Mouse (Mus musculus) E14TG2a.4 (cell line): Measurements from ENCODE around the gene Plekha7.

Source experiments
- H3K27me3 ChIP-seq: 2 replicates; pipeline ENCODE4 v1.6.1; 2014; ENCODE audit warnings: low read length, control low read depth; ENCODE audit not compliant: insufficient read depth
- H3K36me3 ChIP-seq: 2 replicates; pipeline ENCODE4 v1.6.1; 2014; ENCODE audit warnings: low read length, control low read depth; ENCODE audit not compliant: insufficient read depth
- H3K4me1 ChIP-seq: replicated peaks from 2 replicates; pipeline ENCODE4 v1.6.1; 2014; ENCODE audit warnings: low read depth, low read length, control low read depth
- H3K4me3 ChIP-seq: replicated peaks from 2 replicates; pipeline ENCODE4 v1.5.1; 2014; ENCODE audit warnings: mild to moderate bottlenecking, low read length
- H3K9me3 ChIP-seq: 2 replicates; pipeline ENCODE4 v1.6.1; 2014; ENCODE audit warnings: low read length, control low read depth
- CTCF ChIP-seq: conservative IDR thresholded peaks from 2 replicates; pipeline ENCODE4 v1.5.1; 2014; ENCODE audit warnings: low read length
- NANOG ChIP-seq: IDR thresholded peaks from 2 replicates; pipeline ENCODE4 v1.6.1; 2014; ENCODE audit warnings: borderline replicate concordance, low read length, mixed read lengths
- POU5F1 ChIP-seq: IDR thresholded peaks from 2 replicates; pipeline ENCODE4 v1.6.1; 2014; ENCODE audit warnings: low read length, borderline replicate concordance

The Plekha7 gene

DNA sequence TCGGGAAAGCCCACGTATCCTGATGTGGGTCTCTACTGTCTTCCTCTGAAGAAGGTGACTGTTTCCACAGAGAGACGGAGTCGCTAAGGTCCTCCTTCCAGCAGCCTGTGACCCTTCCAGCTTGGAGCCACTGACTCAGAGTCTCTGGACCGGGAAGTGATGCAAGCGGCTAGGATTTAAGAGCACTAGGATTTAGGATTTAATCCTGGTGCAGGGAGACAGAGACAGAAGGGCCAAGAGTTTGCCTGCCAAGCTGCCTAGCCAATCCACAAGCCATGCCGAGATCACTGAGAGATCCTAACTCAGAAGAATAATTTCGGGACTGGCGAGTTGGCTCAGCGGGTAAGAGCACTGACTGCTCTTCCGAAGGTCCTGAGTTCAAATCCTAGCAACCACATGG lies 59.6 kb downstream of the Plekha7 start:
- H3K9me3 ChIP-seq, result no peaks in the 10 kb centered on the region
- no peak for TF ChIP-seq CTCF
- TF ChIP-seq POU5F1, result no peak
- TF ChIP-seq NANOG, result no peak
- H3K4me3 ChIP-seq, result no peak overlapping the region
- H3K36me3 ChIP-seq, result peaks cover 11% of the 10 kb centered on the region
- no peaks in the 10 kb centered on the region for H3K27me3 ChIP-seq
- H3K4me1 ChIP-seq, result peaks cover 74% of the 10 kb centered on the region

DNA sequence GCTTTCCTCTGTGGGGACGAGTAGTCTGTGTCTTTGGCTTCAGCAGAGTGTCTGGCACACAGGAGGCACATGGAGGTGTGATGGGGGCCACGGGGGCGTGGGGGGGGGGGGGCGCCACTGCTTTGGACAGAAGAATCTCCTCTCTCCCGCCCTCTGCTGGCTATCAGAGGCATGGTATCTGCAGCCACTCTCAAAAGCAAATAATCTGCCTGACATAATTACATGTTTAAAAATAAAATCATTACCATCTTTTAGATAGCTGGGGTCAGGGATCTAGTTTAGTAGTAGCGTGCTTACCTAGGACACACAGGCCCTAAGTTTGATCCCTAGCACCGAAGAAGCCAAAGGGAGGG lies 60.8 kb downstream of the Plekha7 start:
- no peak for TF ChIP-seq POU5F1
- peak; percentile 41 for TF ChIP-seq CTCF
- H3K4me3 ChIP-seq, result 0 out of 2 replicates have a peak overlapping the region, but pooled peaks have one; percentile 26
- H3K9me3 ChIP-seq, result no peaks in the 10 kb centered on the region
- peaks cover 11% of the 10 kb centered on the region for H3K36me3 ChIP-seq
- H3K27me3 ChIP-seq, result no peaks in the 10 kb centered on the region
- peaks cover 70% of the 10 kb centered on the region for H3K4me1 ChIP-seq

- no peaks in the 10 kb centered on the region for H3K9me3 ChIP-seq
Observed at GRCm38 (mm10) chr7:116246696-116247376, 61.3 kb downstream of the Plekha7 start.

GRCm38 (mm10) chr7:116245815-116246695 lies 62.1 kb downstream of the Plekha7 start:
- peaks cover 70% of the 10 kb centered on the region for H3K4me1 ChIP-seq
- no peak for TF ChIP-seq POU5F1
- peak; percentile 71 for TF ChIP-seq CTCF
- no peak for TF ChIP-seq NANOG
- H3K36me3 ChIP-seq, result peaks cover 11% of the 10 kb centered on the region
- H3K4me3 ChIP-seq, result 0 out of 2 replicates have a peak overlapping the region, but pooled peaks have one; percentile 26
- H3K9me3 ChIP-seq, result no peaks in the 10 kb centered on the region
- H3K27me3 ChIP-seq, result no peaks in the 10 kb centered on the region

More at GRCm38 (mm10) chr7:116246696-116247376, 61.3 kb downstream of the Plekha7 start:
- Histone ChIP-seq H3K27me3 (no peaks in the 10 kb centered on the region), H3K4me3 (0 out of 2 replicates have a peak overlapping the region, but pooled peaks have one; percentile 26), H3K4me1 (peaks cover 70% of the 10 kb centered on the region), H3K36me3 (peaks cover 11% of the 10 kb centered on the region)
- TF ChIP-seq NANOG (no peak), POU5F1 (no peak), CTCF (no peak)

- Histone ChIP-seq H3K9me3 (no peaks in the 10 kb centered on the region), H3K4me1 (peaks cover 81% of the 10 kb centered on the region), H3K36me3 (peaks cover 11% of the 10 kb centered on the region), H3K4me3 (no peak overlapping the region), H3K27me3 (no peaks in the 10 kb centered on the region)
- TF ChIP-seq CTCF (peak; percentile 29), NANOG (no peak)
Observed at GRCm38 (mm10) chr7:116244302-116245165, 63.6 kb downstream of the Plekha7 start.

- H3K4me1 ChIP-seq, result peaks cover 88% of the 10 kb centered on the region
- no peaks in the 10 kb centered on the region for H3K9me3 ChIP-seq
- no peak for TF ChIP-seq NANOG
- TF ChIP-seq POU5F1, result no peak
- TF ChIP-seq CTCF, result no peak
- H3K36me3 ChIP-seq, result peaks cover 6% of the 10 kb centered on the region; the same call in 1 of the 2 replicates
- H3K4me3 ChIP-seq, result no peak overlapping the region
- H3K27me3 ChIP-seq, result no peaks in the 10 kb centered on the region
Observed at GRCm38 (mm10) chr7:116242810-116243209, 65.4 kb downstream of the Plekha7 start.

- Histone ChIP-seq H3K4me1 (peaks cover 81% of the 10 kb centered on the region), H3K36me3 (peaks cover 6% of the 10 kb centered on the region; the same call in 1 of the 2 replicates), H3K27me3 (no peaks in the 10 kb centered on the region), H3K9me3 (no peaks in the 10 kb centered on the region), H3K4me3 (no peak overlapping the region)
- TF ChIP-seq POU5F1, result no peak
- TF ChIP-seq NANOG, result no peak
- no peak for TF ChIP-seq CTCF
Observed at GRCm38 (mm10) chr7:116241601-116242000, 66.6 kb downstream of the Plekha7 start.

- 0 out of 2 replicates have a peak overlapping the region, but pooled peaks have one; percentile 7 for H3K4me3 ChIP-seq
- no peaks in the 10 kb centered on the region for H3K9me3 ChIP-seq
- H3K36me3 ChIP-seq, result peaks cover 6% of the 10 kb centered on the region; the same call in 1 of the 2 replicates
- H3K4me1 ChIP-seq, result peaks cover 82% of the 10 kb centered on the region
- TF ChIP-seq CTCF, result no peak
- TF ChIP-seq POU5F1, result no peak
- no peak for TF ChIP-seq NANOG
- no peaks in the 10 kb centered on the region for H3K27me3 ChIP-seq
Observed at GRCm38 (mm10) chr7:116240791-116241474, 67.2 kb downstream of the Plekha7 start.
